Mouse (Mus musculus): ENCODE results near the gene Tekt4. TPM values are rescaled to one million over a fixed set of nuclear protein-coding genes. Genes with fewer than 3 reads are reported as not detected.

Tekt4 gene
- total RNA-seq, 2 experiments from 2014 or later: not detected

DNA sequence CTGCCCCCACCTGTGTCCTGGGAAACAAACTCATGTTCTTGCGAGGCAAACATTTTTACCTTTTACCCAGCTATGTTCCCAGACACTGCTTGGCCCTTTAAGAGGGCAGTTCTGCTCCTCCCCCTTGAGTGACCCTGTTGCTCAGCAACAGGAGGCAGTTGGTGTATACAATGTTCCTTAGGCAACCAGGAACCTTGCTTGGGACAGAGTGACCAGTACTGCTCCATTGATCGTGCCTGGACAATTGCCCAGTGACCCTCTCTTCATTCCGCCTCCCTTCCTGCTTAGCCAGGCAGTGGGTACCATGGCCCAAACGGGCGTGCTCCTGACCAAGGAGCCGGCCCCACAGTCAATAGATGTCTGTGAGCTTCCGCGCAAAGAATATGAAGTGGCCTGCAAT, 17.0 kb downstream of the Tekt4 start:
- no peak for ATAC-seq (replicated peaks; ENCODE audit: low FRiP score, poor library complexity, severe bottlenecking)

DNA sequence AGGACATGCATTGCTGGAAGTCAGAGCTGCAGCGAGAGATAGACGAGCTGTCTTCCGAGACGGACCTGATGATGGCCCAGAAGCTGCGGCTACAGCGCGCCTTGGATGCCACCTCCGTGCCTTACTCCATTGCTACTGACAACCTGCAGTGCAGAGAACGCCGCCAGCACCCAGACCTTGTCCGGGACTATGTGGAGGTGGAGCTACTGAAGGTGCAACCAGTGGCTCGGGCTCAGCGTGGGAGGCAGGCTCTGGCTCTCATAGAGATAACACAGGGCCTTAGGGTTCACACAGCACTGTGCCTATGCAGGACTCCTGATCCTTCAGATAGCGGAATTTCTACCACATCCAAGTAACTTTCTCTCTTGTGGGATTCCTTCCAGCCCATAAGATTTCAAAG, 17.6 kb downstream of the Tekt4 start:
- ATAC-seq (replicated peaks; ENCODE audit: low FRiP score, poor library complexity, severe bottlenecking): no peak

DNA sequence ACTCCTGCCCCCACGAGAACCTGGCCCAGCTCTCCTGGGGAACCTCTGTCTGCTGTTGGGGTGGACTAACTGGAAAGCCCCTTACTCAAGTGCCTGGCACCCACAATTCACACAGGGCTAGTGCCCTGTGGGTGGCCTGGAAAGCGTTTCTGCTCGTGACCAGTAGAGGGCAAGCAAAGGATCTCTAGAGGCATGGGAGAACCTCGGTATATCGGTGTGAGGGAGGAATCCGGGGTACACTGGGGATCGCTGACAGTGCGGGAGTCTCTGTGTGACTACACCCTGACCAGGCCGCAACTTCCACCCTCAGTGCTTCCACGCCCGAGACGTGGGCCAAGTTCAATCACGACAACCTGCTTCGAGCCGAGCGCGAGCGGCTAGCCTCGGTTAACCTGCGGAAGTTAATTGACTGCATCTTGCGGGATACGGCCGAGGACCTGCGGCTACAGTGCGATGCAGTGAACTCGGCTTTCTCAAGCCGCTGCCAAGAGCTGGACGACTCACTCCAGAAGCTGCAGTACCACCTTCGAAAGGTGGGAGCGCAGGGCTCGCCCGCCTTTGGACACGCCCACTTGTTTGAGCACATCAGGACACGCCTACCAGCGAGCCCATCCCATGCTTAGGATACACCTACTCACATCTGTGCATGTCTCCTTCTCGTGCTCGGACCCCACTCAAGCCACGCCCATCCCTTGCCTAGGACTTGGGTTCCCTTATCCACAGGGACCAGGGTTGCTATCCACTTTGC, 20.1 kb downstream of the Tekt4 start:
- ATAC-seq (replicated peaks; ENCODE audit: low FRiP score, poor library complexity, severe bottlenecking): no peak; the same call in 1 of the 2 replicates

DNA sequence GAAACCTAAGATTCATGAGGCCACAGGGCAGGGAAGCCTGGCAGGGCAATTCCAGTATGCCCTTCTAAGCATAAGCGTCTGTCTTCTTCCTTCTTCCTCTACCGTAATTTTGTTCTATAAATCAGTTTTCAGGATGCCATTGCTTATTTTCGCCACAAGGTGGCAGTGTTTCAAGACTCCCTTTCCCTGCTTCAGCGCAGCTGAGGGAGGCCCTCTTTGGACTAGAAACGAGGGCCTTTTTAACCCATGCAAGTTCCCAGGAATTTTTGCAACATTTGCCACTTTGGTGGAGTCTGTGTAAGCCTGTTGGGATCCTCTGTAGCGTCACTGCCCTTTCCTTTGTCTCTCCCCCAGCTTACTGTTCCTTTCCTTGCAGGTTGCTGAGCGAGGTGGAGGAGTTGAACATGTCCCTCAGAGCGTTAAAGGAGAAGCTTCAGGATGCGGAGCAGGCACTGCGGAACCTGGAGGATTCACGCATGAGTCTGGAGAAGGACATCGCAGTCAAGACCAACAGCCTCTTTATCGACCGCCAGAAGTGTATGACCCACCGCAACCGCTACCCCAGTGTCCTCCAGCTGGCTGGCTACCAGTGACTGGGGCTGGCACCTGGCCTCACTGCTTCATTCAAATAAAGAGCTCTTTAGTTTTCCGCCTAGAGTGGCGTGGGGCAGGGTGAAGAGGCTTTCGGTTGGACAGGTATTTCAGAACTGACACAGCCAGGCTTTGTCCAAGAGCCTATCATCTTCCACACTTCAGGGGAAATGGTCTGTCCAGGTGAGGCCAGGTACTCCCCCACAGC, 21.7 kb downstream of the Tekt4 start:
- ATAC-seq (replicated peaks; ENCODE audit: low FRiP score, poor library complexity, severe bottlenecking): no peak

DNA sequence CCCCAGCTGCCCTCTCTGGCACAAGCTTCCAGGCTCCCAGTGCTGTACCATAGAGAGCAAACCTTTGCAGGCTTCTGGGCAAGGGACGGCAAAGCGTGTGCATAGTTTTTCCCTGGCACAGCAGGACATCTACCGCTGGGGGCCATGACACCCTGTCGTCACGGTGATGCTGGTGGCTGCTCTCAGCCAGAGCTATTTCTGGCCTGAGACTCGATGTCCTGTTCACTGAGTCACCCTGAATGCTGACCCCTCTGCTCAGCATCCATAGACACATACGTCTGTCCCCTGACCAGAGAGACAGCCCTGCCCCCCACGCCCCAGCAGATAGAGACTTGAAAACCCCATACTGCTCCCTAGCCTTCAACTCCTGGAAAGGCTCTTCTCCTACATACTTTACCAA, 25.7 kb downstream of the Tekt4 start:
- no peak for ATAC-seq (replicated peaks; ENCODE audit: low FRiP score, poor library complexity, severe bottlenecking)

DNA sequence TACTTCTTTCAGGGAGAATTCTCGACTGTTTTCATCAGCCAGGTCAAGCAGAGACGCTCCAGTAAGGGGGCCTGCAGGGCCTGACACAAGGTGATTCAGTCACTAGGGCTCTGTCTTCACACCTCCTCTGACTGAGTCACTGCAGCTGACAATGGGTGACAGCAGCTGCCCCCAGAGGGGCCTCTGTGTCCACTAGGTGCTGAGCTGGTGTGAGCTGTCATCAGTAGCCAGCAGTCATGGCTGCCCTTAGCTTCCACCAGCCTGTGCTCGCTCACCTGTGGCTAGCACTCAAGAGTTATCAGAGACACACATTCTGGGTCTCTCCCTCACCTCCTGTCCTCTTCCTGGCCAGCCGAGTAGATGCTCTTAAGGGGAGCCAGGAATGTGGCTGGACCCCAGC, 26.4 kb downstream of the Tekt4 start:
- no peak for ATAC-seq (replicated peaks; ENCODE audit: low FRiP score, poor library complexity, severe bottlenecking)

DNA sequence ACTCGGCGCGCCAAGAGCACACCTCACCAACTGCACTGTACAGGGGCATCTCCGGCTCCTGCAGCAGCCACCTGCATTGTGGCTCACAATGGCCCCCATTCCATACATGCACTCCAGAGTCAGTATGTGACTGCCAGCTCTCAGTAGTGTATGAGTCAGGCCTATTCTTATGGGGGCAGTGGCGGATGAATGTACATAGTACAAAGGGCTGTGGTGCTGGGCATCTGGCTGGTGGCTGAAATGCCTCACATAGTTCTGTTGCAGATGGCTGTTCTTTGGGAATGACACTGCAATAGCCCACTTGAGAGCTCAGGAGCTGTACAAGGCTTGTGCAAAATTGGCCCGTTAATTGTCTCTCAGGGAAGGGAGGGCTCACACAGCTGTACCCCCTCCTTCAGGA, 27.7 kb downstream of the Tekt4 start:
- ATAC-seq (replicated peaks; ENCODE audit: low FRiP score, poor library complexity, severe bottlenecking): no peak

DNA sequence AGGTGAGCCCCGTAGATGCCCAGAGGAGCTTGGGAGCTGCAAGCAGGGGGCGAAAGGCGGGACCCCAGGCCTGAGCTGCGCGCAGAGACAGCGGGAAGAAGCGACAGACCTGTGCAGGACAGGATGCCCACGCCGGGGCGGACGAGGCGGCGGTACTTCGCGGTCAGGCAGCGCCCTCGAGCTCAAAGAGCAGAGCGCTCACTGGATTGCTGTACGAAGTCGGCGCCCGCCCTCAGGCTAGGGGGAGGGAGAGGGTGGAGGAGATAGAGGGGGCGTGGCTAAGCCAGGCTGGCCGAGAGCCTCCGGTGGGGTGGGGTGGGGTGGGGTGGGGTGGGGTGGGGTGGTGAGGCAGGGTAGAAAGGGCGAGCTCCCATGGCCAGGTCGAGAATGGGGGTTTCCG, 42.6 kb downstream of the Tekt4 start, which contains the start of gene Sstr5:
TSS of gene Sstr5 (minus strand) at position 276 of the 400 bp plus-strand sequence.
- ATAC-seq (replicated peaks; ENCODE audit: low FRiP score, poor library complexity, severe bottlenecking): no peak

DNA sequence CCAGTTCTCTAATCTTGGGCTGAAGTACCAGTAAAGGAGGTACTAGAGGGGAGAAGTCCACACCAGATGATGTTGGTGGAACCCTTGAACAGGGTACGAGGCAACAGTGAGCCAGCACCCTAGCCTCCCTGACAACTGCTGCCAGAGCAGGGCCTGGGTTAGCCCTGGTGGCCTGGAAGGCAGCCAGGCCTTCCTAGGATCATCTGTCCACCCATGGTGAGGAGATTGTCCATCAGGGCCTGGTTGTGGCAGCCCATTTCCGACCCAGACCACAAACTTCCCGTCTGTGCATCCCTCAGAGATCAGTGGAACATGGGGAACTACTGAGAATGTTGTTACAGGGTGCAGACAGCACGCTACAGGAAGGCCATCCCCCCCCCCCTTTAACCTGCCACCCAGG, 48.2 kb downstream of the Tekt4 start:
- ATAC-seq (replicated peaks; ENCODE audit: low FRiP score, poor library complexity, severe bottlenecking): no peak

DNA sequence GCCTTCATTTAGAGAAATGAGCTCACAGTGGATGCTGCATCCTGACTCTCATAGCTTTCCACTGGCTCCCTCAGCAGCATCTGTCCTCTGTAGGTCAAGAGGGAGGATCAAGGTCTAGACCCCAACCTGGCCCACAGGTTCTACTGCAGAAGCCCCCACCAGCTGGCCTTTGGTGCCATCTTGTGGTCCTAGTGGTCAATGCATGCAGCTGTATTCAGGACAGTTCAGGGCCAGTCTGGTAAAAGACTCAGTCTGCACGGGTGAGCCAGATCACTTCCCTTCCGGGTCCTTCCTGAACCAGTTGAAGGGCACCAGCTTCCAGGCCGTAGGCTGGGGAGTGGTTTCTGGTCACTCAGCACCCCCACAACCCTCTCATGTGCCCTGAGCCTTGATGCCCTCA, 53.4 kb downstream of the Tekt4 start:
- no peak for ATAC-seq (replicated peaks; ENCODE audit: low FRiP score, poor library complexity, severe bottlenecking)

DNA sequence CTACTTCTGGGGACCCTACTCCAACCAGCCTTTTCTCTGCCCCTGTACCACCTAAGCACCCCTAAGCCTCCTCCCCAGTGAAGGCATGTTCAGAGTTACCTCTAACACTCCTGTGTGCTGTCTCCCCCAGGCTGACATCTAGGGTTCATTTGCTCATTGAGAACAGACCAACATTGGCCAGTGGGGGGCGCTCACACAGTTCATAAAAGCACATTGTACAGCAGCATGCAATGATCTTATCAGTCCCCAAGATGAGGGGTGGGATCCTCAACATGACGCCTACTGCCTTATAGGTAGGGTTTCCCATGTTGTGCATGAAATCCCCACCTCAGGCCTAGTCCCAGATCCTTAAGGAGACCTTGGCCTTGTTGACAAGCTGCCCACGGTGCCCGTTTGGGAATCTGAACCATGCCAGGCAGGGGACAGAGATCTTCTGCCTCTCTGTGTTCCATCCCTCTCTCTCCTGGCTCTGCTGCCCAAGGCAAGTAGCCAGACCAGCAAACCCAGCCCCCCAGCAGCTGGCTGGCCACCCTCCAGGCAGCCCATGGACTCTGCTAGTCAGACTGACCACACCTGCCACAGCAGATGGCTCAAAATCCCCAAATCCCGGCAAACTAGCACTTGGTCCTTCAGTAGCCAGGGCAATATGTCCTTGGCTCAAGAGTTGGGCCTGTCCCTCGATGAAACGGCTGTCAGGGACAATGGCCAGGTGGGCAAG, 54.6 kb downstream of the Tekt4 start:
- ATAC-seq (replicated peaks; ENCODE audit: low FRiP score, poor library complexity, severe bottlenecking): no peak

DNA sequence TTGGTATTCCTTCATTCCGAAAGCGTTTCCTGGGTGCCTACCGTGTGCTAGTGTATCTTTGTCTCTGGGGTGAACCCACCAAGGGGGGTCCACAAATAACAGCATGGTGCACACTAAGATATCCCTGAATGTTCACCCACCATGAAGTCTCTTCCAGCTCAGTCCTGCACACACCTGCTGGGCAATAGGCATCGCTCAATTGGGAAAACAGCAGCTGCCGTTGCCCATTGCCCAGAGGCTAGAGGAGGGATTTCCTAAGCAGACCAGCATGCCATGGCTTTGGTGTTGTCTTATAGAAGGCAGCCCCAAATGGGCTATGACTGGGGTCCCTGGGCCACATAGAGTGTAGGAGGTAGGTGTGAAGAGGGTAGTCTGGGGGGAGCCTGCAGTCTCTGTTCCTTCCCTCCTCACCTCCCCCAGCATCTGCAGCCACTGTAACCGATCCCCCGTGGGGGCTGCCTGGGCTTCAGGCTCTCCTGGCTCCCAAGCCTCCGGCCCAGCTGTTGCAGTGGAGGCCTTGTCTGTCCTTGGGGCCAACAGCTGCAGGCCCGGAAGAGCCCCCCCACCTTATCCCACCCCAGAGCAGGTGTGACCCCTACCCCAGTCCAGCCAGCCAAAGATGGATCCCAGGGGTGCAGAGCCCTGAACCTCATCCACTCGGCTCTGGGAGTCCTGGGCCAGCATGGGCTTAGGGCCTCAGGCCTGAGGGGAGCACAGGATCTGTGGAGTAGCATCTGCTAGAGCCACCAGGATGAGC, 55.8 kb downstream of the Tekt4 start:
- no peak for ATAC-seq (replicated peaks; ENCODE audit: low FRiP score, poor library complexity, severe bottlenecking)

DNA sequence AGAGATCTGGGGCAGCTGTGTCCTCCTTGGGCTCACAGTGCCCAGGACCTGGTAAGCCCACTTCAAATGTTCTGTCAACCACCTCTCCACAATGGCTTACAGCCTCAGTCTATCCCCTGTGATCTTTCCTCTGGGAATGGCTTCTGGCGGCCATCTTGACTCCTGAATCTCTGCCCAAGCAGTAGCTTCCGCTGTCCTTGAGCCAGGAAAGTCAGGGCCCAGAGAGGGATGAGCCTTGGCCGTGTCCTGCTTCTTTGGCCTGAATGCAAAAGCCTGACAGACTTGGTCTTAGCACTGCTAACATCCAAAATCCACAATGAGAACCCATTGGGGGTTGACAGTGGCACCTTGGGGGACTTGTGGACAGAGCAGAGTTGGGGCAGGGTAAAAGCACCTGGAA, 57.5 kb downstream of the Tekt4 start:
- ATAC-seq (replicated peaks; ENCODE audit: low FRiP score, poor library complexity, severe bottlenecking): no peak

DNA sequence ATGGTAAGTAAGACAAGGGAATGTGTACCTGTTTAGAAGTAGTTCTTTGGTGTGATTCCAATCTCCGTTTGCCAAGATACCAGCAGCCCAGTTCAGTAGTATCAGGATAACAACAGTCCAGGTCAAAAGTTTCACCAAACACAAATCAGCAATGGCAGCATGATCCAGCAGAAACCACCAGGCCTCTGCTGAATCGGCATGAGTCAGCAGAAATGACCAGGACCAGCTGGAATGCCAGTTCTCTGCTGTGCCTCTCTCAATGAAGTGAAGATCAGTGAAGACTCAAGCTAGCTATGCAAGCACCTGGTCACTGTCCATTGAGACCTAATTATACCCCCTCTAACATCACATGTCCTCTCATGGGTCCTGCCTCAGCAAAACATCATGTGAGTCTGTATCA, 59.6 kb downstream of the Tekt4 start:
- no peak for ATAC-seq (replicated peaks; ENCODE audit: low FRiP score, poor library complexity, severe bottlenecking)

DNA sequence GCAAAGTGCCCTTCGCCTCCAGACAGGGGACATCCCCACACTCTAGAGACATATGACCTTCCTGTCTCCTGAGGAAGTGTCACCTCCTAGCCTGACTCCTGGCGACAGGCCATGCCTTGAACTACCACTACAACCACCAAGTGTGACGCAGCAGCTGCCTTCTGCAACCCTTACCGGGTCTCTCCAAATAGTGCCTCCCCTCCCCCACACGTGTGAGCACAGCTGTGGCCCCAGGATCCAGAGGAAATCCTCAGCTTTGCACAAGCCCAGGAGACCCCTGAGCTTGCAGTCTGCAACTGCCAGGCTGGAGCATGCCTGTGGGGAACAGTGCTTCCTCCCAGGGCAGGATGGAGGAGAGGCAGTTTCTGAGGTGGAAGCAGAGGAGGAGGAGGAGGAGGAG, 61.9 kb downstream of the Tekt4 start:
- no peak for ATAC-seq (replicated peaks; ENCODE audit: low FRiP score, poor library complexity, severe bottlenecking)

DNA sequence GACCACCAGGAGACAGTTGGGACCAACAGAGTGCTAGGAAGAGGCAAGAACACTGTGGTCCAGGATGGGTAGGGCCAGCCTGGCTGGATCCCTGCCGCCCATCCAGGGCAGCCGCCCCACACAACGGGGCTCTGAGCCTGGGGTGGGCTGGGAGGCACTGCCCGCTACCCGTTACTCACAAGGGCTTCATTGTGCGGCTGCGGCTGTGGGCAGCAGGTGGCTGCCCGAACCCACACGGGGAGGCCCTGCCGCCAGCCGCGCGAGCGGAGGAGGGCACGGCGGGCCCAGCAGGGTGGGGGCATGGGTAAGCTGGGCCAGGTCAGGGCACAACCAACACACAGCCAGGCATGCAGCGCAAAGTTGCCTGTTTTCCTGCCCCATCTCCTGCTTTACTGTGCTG, 63.7 kb downstream of the Tekt4 start:
- no peak for ATAC-seq (replicated peaks; ENCODE audit: low FRiP score, poor library complexity, severe bottlenecking)

DNA sequence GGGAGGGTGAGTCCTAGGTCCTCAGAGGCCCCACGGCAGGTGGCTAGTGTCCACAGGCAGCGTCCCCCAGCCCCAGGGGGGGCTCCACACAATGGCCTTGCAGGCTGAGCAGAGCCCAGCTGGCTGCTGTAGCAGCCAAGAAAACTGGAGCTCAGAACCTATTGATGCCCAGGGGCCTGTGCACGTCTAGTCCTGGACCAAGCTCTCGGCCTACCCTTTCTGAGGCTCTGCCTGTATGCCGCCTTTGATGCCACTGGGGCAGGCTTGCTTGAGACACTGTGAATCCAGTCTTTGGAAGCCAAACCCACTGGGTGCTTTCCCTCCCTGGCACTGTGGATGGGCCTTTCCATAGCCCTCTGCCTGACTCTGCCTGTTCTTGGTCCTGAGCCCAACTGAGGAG, 65.1 kb downstream of the Tekt4 start:
- no peak for ATAC-seq (replicated peaks; ENCODE audit: low FRiP score, poor library complexity, severe bottlenecking)

DNA sequence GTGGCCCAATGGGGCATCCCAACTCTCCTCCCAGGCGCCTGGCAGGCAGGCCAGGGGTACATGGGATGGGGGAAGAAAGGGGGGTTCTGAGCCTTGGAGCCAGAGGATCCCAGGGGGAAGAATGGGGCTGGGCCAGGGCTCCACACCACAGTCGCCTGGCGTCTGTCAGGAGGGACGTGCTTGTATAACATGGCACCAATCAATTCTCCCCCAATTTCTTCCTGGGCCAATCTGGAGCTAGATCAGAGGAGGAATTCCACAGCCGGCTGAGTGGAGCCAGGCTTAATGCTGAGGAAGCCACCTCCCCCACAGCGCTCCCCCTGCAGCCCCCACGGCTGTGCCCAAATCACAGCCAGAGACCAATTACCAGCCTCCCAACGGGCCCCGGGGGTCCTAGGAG, 66.1 kb downstream of the Tekt4 start:
- no peak for ATAC-seq (replicated peaks; ENCODE audit: low FRiP score, poor library complexity, severe bottlenecking)

DNA sequence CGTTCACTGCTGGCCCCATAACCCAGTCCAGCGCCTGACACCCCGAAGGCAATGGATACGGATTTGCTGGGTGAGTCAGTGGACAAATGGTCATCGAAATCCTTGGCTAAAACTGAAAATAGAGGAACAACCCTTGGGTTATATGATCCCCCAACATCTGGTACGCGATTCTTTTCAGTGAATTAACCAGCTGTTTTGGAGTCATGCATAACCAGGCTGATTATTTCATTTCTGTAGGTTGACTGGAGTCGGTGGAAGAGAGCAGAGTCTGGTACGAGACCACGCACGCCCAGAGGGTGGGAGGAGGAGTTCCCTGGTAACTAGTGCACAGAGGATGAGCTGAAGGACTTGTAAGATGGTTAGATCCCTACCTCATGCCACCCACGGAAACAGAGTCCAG, 67.7 kb downstream of the Tekt4 start:
- ATAC-seq (replicated peaks; ENCODE audit: low FRiP score, poor library complexity, severe bottlenecking): no peak

Data from erythroid progenitor cell, adult 5-6 weeks (primary cell).